Mouse (Mus musculus) liver, adult 2 months (tissue): ENCODE data around the gene Pbp2.

Experiments
- CTCF ChIP-seq: fragments of 200-500 bp; IDR thresholded peaks from 2 replicates; pipeline ENCODE4 v1.5.1; 2011; ENCODE audit warnings: low read depth, low read length, control low read depth
- POLR2A ChIP-seq: fragments of 200-500 bp; IDR thresholded peaks from 2 replicates; pipeline ENCODE4 v1.6.1; 2011; ENCODE audit warnings: low read length, control low read depth; ENCODE audit not compliant: insufficient read depth; ENCODE audit errors: extremely low read depth

GRCm38 (mm10) chr6:135336376-135336775 is 26.2 kb upstream of the Pbp2 start:
- no peak for TF ChIP-seq CTCF
- TF ChIP-seq POLR2A = no peak
